In genomic region chr9:62744558-62745275, GRCm38 (mm10) we compare ENCODE assay signal across 8 mouse cellular contexts.
DNase-seq lines count a peak whose midpoint lies in the region; ATAC-seq and TF ChIP-seq lines count a peak whose summit lies in the region.

No protein-coding gene starts in this region.

- H3K9me3 ChIP-seq in forebrain, embryonic 10.5 days: peaks cover 6% of the 10 kb centered on the region; the same call in 1 of the 2 replicates
- H3K9me3 ChIP-seq in forebrain, embryonic 12.5 days: no peaks in the 10 kb centered on the region

- no peak overlapping the region for H3K4me2 ChIP-seq in forebrain, embryonic 12.5 days

- no peaks in the 10 kb centered on the region; the same call in 1 of the 2 replicates for H3K36me3 ChIP-seq in forebrain, embryonic 10.5 days (replicated peaks)
- H3K36me3 ChIP-seq in forebrain, embryonic 12.5 days (replicated peaks): no peaks in the 10 kb centered on the region

- H3K4me3 ChIP-seq in forebrain, embryonic 10.5 days: no peak overlapping the region
- no peak overlapping the region for H3K4me3 ChIP-seq in forebrain, embryonic 12.5 days (replicated peaks)
- no peak overlapping the region for H3K4me3 ChIP-seq in left cerebral cortex, adult 2 months

- no peaks in the 10 kb centered on the region for H3K4me1 ChIP-seq in forebrain, embryonic 10.5 days
- no peaks in the 10 kb centered on the region for H3K4me1 ChIP-seq in forebrain, embryonic 12.5 days

- peak; percentile 51 for DNase-seq in forebrain, embryonic 10.5 days (ENCODE audit: extremely low spot score, low spot score)
- no peak for DNase-seq in left cerebral cortex, adult 2 months (ENCODE audit: extremely low spot score in 1 of 2, low spot score in 2 of 2)
- no peak for DNase-seq in left cerebral cortex, postnatal 10 days (ENCODE audit: extremely low spot score in 1 of 2, low spot score in 2 of 2)
- peak; percentile 37 for DNase-seq in ES-CJ7 (ENCODE audit: low read depth, low spot score)
- DNase-seq in cerebellum, postnatal 25 days: peak; percentile 33 to 76
- DNase-seq in lung, adult 18-20 months: peak; percentile 26 to 59

- no peak for ATAC-seq in forebrain, embryonic 12.5 days (ENCODE audit: low FRiP score)
- ATAC-seq in monocyte, adult 5-6 weeks (replicated peaks; ENCODE audit: insufficient number of reproducible peaks, low FRiP score, low TSS enrichment, poor library complexity, severe bottlenecking): no peak

- 51% methylated on average over 7 of the region's 7 CpGs for WGBS in forebrain, embryonic 10.5 days
- WGBS in forebrain, embryonic 12.5 days: 55% methylated on average over 7 of the region's 7 CpGs

- H3K27ac ChIP-seq in forebrain, embryonic 10.5 days: no peak overlapping the region
- H3K27ac ChIP-seq in forebrain, embryonic 12.5 days: no peak overlapping the region
- H3K27ac ChIP-seq in left cerebral cortex, adult 2 months: no peak overlapping the region

- H3K27me3 ChIP-seq in forebrain, embryonic 10.5 days (ENCODE audit: poor library complexity, severe bottlenecking): peaks cover 3% of the 10 kb centered on the region; the same call in 1 of the 2 replicates
- H3K27me3 ChIP-seq in forebrain, embryonic 12.5 days: no peaks in the 10 kb centered on the region; the same call in 1 of the 2 replicates

- TF ChIP-seq CTCF in left cerebral cortex, adult 2 months (IDR thresholded peaks at IDR 0.05): peak; percentile 63

- no peak overlapping the region for H3K9ac ChIP-seq in forebrain, embryonic 12.5 days

- intact Hi-C loops in left cerebral cortex, adult 2 months (cut with DNase I): loop anchor here (1.0 to 10.0 kb wide), 2 partner anchors 33 to 80 kb away; no protein-coding TSS in a partner anchor
- intact Hi-C loops in left cerebral cortex, postnatal 10 days (cut with DNase I): no loop called here

Comparison
In these comparisons a context has a peak if more than half of its experiments do, and no peak if none do; other contexts are left out.
1. DNase-seq: peak in forebrain, embryonic 10.5 days (single experiment), ES-CJ7 (single experiment), cerebellum, postnatal 25 days (2 of 2) and lung, adult 18-20 months (2 of 2); none in left cerebral cortex, adult 2 months (0 of 2) and left cerebral cortex, postnatal 10 days (0 of 2).